Mouse (Mus musculus): ENCODE results near the gene Ube2k. TPM values are rescaled to one million over a fixed set of nuclear protein-coding genes. Genes with fewer than 3 reads are reported as not detected.
A peak's percentile ranks its signal among the peaks of the same experiment; 100 is the strongest.
"Not testable (repeated sequence)": the region's sequence is repeated elsewhere in the genome, so short reads cannot be mapped to it uniquely, and the experiment has no call there.

Gene Ube2k
- polyA plus RNA-seq, 1 experiment: 15.7 TPM

GRCm38 (mm10) chr5:65535457-65536067, 1.5 kb upstream of the Ube2k start:
- no peak for TF ChIP-seq GATA1 (IDR thresholded peaks at IDR 0.05; ENCODE audit: low read length)
- TF ChIP-seq TAL1 (IDR thresholded peaks at IDR 0.05; ENCODE audit: low read length): no peak
- Histone ChIP-seq H3K4me3 (replicated peaks) (no peak overlapping the region), H3K4me1 (ENCODE audit: control insufficient read depth) (peaks cover 34% of the 10 kb centered on the region), H3K27me3 (ENCODE audit: control insufficient read depth) (no peaks in the 10 kb centered on the region), H3K9me3 (ENCODE audit: control insufficient read depth, low read length) (no peaks in the 10 kb centered on the region), H3K36me3 (ENCODE audit: control insufficient read depth) (peaks cover 9% of the 10 kb centered on the region)

- Histone ChIP-seq H3K36me3 (ENCODE audit: control insufficient read depth) (peaks cover 12% of the 10 kb centered on the region), H3K4me3 (replicated peaks) (peak overlapping the region; percentile 99), H3K4me1 (ENCODE audit: control insufficient read depth) (peaks cover 33% of the 10 kb centered on the region)
- H3K9me3 ChIP-seq (ENCODE audit: control insufficient read depth, low read length); H3K27me3 ChIP-seq (ENCODE audit: control insufficient read depth): not testable (repeated sequence)
Observed at GRCm38 (mm10) chr5:65536068-65536465, 966 bp upstream of the Ube2k start.

- Histone ChIP-seq H3K4me1 (ENCODE audit: control insufficient read depth) (peaks cover 37% of the 10 kb centered on the region), H3K9me3 (ENCODE audit: control insufficient read depth, low read length) (no peaks in the 10 kb centered on the region), H3K4me3 (replicated peaks) (peak overlapping the region; percentile 99), H3K36me3 (ENCODE audit: control insufficient read depth) (peaks cover 22% of the 10 kb centered on the region), H3K27me3 (ENCODE audit: control insufficient read depth) (no peaks in the 10 kb centered on the region)
- TF ChIP-seq GATA1 (IDR thresholded peaks at IDR 0.05; ENCODE audit: low read length) (no peak), TAL1 (IDR thresholded peaks at IDR 0.05; ENCODE audit: low read length) (no peak)
Observed at GRCm38 (mm10) chr5:65537420-65538071, 513 bp downstream of the Ube2k start.

- TF ChIP-seq GATA1 (IDR thresholded peaks at IDR 0.05; ENCODE audit: low read length) (no peak), TAL1 (IDR thresholded peaks at IDR 0.05; ENCODE audit: low read length) (no peak)
- Histone ChIP-seq H3K9me3 (ENCODE audit: control insufficient read depth, low read length) (no peaks in the 10 kb centered on the region), H3K27me3 (ENCODE audit: control insufficient read depth) (no peaks in the 10 kb centered on the region), H3K4me3 (replicated peaks) (peak overlapping the region; percentile 99), H3K4me1 (ENCODE audit: control insufficient read depth) (peaks cover 37% of the 10 kb centered on the region), H3K36me3 (ENCODE audit: control insufficient read depth) (peaks cover 27% of the 10 kb centered on the region)
Observed at GRCm38 (mm10) chr5:65538121-65538520, 1.1 kb downstream of the Ube2k start.

- no peaks in the 10 kb centered on the region for H3K27me3 ChIP-seq (ENCODE audit: control insufficient read depth)
- peaks cover 34% of the 10 kb centered on the region for H3K36me3 ChIP-seq (ENCODE audit: control insufficient read depth)
- H3K4me1 ChIP-seq (ENCODE audit: control insufficient read depth): peaks cover 37% of the 10 kb centered on the region
- TF ChIP-seq GATA1 (IDR thresholded peaks at IDR 0.05; ENCODE audit: low read length) (no peak), TAL1 (IDR thresholded peaks at IDR 0.05; ENCODE audit: low read length) (no peak)
- H3K4me3 ChIP-seq (replicated peaks): peak overlapping the region; percentile 99
- H3K9me3 ChIP-seq (ENCODE audit: control insufficient read depth, low read length): no peaks in the 10 kb centered on the region
Observed at GRCm38 (mm10) chr5:65538829-65539228, 1.8 kb downstream of the Ube2k start.

- TF ChIP-seq TAL1 (IDR thresholded peaks at IDR 0.05; ENCODE audit: low read length) (no peak), GATA1 (IDR thresholded peaks at IDR 0.05; ENCODE audit: low read length) (no peak)
- Histone ChIP-seq H3K27me3 (ENCODE audit: control insufficient read depth) (no peaks in the 10 kb centered on the region), H3K4me3 (replicated peaks) (no peak overlapping the region), H3K9me3 (ENCODE audit: control insufficient read depth, low read length) (no peaks in the 10 kb centered on the region), H3K36me3 (ENCODE audit: control insufficient read depth) (peaks cover 37% of the 10 kb centered on the region), H3K4me1 (ENCODE audit: control insufficient read depth) (peaks cover 31% of the 10 kb centered on the region)
Observed at GRCm38 (mm10) chr5:65539786-65540185, 2.8 kb downstream of the Ube2k start.

GRCm38 (mm10) chr5:65541889-65542288, 4.9 kb downstream of the Ube2k start:
- H3K27me3 ChIP-seq (ENCODE audit: control insufficient read depth): no peaks in the 10 kb centered on the region
- peaks cover 50% of the 10 kb centered on the region for H3K36me3 ChIP-seq (ENCODE audit: control insufficient read depth)
- peaks cover 26% of the 10 kb centered on the region for H3K4me1 ChIP-seq (ENCODE audit: control insufficient read depth)
- TF ChIP-seq GATA1 (IDR thresholded peaks at IDR 0.05; ENCODE audit: low read length) (no peak), TAL1 (IDR thresholded peaks at IDR 0.05; ENCODE audit: low read length) (no peak)
- no peaks in the 10 kb centered on the region for H3K9me3 ChIP-seq (ENCODE audit: control insufficient read depth, low read length)
- H3K4me3 ChIP-seq (replicated peaks): no peak overlapping the region

GRCm38 (mm10) chr5:65543491-65543890, 6.5 kb downstream of the Ube2k start:
- Histone ChIP-seq H3K9me3 (ENCODE audit: control insufficient read depth, low read length) (no peaks in the 10 kb centered on the region), H3K36me3 (ENCODE audit: control insufficient read depth) (peaks cover 58% of the 10 kb centered on the region), H3K4me3 (replicated peaks) (no peak overlapping the region), H3K27me3 (ENCODE audit: control insufficient read depth) (no peaks in the 10 kb centered on the region), H3K4me1 (ENCODE audit: control insufficient read depth) (peaks cover 28% of the 10 kb centered on the region)
- no peak for TF ChIP-seq TAL1 (IDR thresholded peaks at IDR 0.05; ENCODE audit: low read length)
- TF ChIP-seq GATA1 (IDR thresholded peaks at IDR 0.05; ENCODE audit: low read length): no peak

GRCm38 (mm10) chr5:65544616-65545015, 7.6 kb downstream of the Ube2k start:
- Histone ChIP-seq H3K27me3 (ENCODE audit: control insufficient read depth) (no peaks in the 10 kb centered on the region), H3K9me3 (ENCODE audit: control insufficient read depth, low read length) (no peaks in the 10 kb centered on the region), H3K4me3 (replicated peaks) (no peak overlapping the region), H3K4me1 (ENCODE audit: control insufficient read depth) (peaks cover 25% of the 10 kb centered on the region), H3K36me3 (ENCODE audit: control insufficient read depth) (peaks cover 62% of the 10 kb centered on the region)
- TF ChIP-seq GATA1 (IDR thresholded peaks at IDR 0.05; ENCODE audit: low read length) (no peak), TAL1 (IDR thresholded peaks at IDR 0.05; ENCODE audit: low read length) (no peak)
